Mouse (Mus musculus): Measurements from ENCODE around the gene Litaf.

DNA sequence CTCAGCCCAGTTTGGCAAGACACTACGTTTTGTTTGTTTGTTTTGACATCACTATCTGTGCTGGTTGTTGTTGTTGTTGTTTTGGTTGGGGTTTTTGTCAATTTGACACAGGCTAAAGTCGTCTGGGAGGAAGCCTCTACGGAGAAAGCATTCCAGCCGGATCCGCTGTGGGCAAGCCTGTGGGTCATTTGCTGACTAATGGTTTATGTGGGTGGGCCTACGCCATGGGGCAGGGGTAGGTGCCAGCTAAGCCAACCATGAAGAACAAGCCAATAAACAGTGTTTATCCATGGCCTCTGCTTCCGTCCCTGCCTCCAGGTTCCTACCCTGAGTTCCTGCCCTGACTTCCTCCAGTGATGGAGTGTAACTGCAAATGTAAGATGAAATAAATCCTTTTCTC, 37.8 kb downstream of the Litaf start:
- TF ChIP-seq CTCF (IDR thresholded peaks at IDR 0.05; ENCODE audit: low read depth) (no peak), EP300 (IDR thresholded peaks at IDR 0.05; ENCODE audit: low read depth) (no peak)
